Mouse (Mus musculus): ENCODE data around the gene Eya2.

Gene Eya2

GRCm38 (mm10) chr2:165595676-165596070, 841 bp downstream of the Eya2 start:
- DNase-seq, result no peak

GRCm38 (mm10) chr2:165596141-165596540, 1.3 kb downstream of the Eya2 start:
- no peak for DNase-seq

GRCm38 (mm10) chr2:165597536-165597935, 2.7 kb downstream of the Eya2 start:
- no peak for DNase-seq

GRCm38 (mm10) chr2:165598139-165598538, 3.3 kb downstream of the Eya2 start:
- no peak for DNase-seq

GRCm38 (mm10) chr2:165599566-165599965, 4.7 kb downstream of the Eya2 start:
- no peak for DNase-seq

GRCm38 (mm10) chr2:165600926-165601325, 6.1 kb downstream of the Eya2 start:
- DNase-seq, result no peak

GRCm38 (mm10) chr2:165601605-165602004, 6.8 kb downstream of the Eya2 start:
- DNase-seq, result no peak

GRCm38 (mm10) chr2:165603775-165604174, 8.9 kb downstream of the Eya2 start:
- DNase-seq, result no peak

GRCm38 (mm10) chr2:165611551-165612253, 16.9 kb downstream of the Eya2 start:
- DNase-seq, result no peak

GRCm38 (mm10) chr2:165613741-165614339, 19.0 kb downstream of the Eya2 start:
- DNase-seq, result peak; percentile 62

- DNase-seq, result no peak
Measured at GRCm38 (mm10) chr2:165621488-165621887, 26.7 kb downstream of the Eya2 start.

GRCm38 (mm10) chr2:165622596-165622995, 27.8 kb downstream of the Eya2 start:
- no peak for DNase-seq

- DNase-seq, result no peak
Measured at GRCm38 (mm10) chr2:165626826-165627225, 32.0 kb downstream of the Eya2 start.

- DNase-seq, result no peak
Measured at GRCm38 (mm10) chr2:165627974-165628373, 33.1 kb downstream of the Eya2 start.

GRCm38 (mm10) chr2:165629900-165630299, 35.1 kb downstream of the Eya2 start:
- DNase-seq, result no peak

GRCm38 (mm10) chr2:165633011-165633785, 38.4 kb downstream of the Eya2 start:
- DNase-seq, result no peak

- no peak for DNase-seq
Measured at GRCm38 (mm10) chr2:165634481-165634880, 39.6 kb downstream of the Eya2 start.

- no peak for DNase-seq
Measured at GRCm38 (mm10) chr2:165639075-165639755, 44.4 kb downstream of the Eya2 start.

- no peak for DNase-seq
Measured at GRCm38 (mm10) chr2:165641909-165642505, 47.2 kb downstream of the Eya2 start.

- no peak for DNase-seq
Measured at GRCm38 (mm10) chr2:165643596-165643995, 48.8 kb downstream of the Eya2 start.

- DNase-seq, result no peak
Measured at GRCm38 (mm10) chr2:165644057-165644456, 49.2 kb downstream of the Eya2 start.

- no peak for DNase-seq
Measured at GRCm38 (mm10) chr2:165651031-165651430, 56.2 kb downstream of the Eya2 start.

- DNase-seq, result no peak
Measured at GRCm38 (mm10) chr2:165652281-165652680, 57.4 kb downstream of the Eya2 start.
